Mouse (Mus musculus) liver, adult 2 months (tissue): ENCODE results near the gene Micu2. TPM values are rescaled to one million over a fixed set of nuclear protein-coding genes. Genes with fewer than 3 reads are reported as not detected.

Experiments
- DNase-seq: peaks from one replicate; pipeline ENCODE4 v3.0.0-alpha.2; 2011; ENCODE audit warnings: low read depth, low spot score; ENCODE audit errors: extremely low read depth
- H3K27ac ChIP-seq: fragments of 200-500 bp; replicated peaks from 2 replicates; pipeline ENCODE4 v1.5.1; 2012; ENCODE audit warnings: low read depth, mild to moderate bottlenecking, control low read depth, inconsistent platforms, low read length; ENCODE audit not compliant: insufficient read depth
- H3K27me3 ChIP-seq: fragments of 200-500 bp; 2 replicates; pipeline ENCODE4 v1.6.1; 2012; ENCODE audit warnings: mild to moderate bottlenecking, moderate library complexity, low read length, inconsistent platforms; ENCODE audit not compliant: control insufficient read depth, insufficient read depth
- H3K36me3 ChIP-seq: fragments of 200-500 bp; 2 replicates; pipeline ENCODE4 v1.6.1; 2012; ENCODE audit warnings: low read length, inconsistent platforms; ENCODE audit not compliant: control insufficient read depth, insufficient read depth
- H3K4me1 ChIP-seq: fragments of 200-500 bp; 2 replicates; pipeline ENCODE4 v1.6.1; 2011; ENCODE audit warnings: low read length; ENCODE audit not compliant: control insufficient read depth, insufficient read depth
- H3K4me3 ChIP-seq: fragments of 200-500 bp; 2 replicates; pipeline ENCODE4 v1.5.1; 2011; ENCODE audit warnings: low read depth, mild to moderate bottlenecking, control low read depth, low read length, moderate library complexity; ENCODE audit not compliant: insufficient read depth
- H3K79me2 ChIP-seq: fragments of 200-500 bp; 2 replicates; pipeline ENCODE4 v1.6.1; 2012; ENCODE audit warnings: inconsistent platforms, mild to moderate bottlenecking, low read length, moderate library complexity; ENCODE audit not compliant: control insufficient read depth, insufficient read depth
- H3K9ac ChIP-seq: fragments of 200-500 bp; 2 replicates; pipeline ENCODE4 v1.6.1; 2012; ENCODE audit warnings: low read depth, mild to moderate bottlenecking, control low read depth, inconsistent platforms, low read length
- CTCF ChIP-seq: fragments of 200-500 bp; IDR thresholded peaks from 2 replicates; pipeline ENCODE4 v1.5.1; 2011; ENCODE audit warnings: low read depth, low read length, control low read depth
- POLR2A ChIP-seq: fragments of 200-500 bp; IDR thresholded peaks from 2 replicates; pipeline ENCODE4 v1.6.1; 2011; ENCODE audit warnings: low read length, control low read depth; ENCODE audit not compliant: insufficient read depth; ENCODE audit errors: extremely low read depth
- WGBS: fragments of 180-500 bp; shearing (Covaris S2); methylation state at CpG from one replicate; pipeline ENCODE4 v1.1.7; 2018; 5-methylcytosine and 5-hydroxymethylcytosine counted together
- polyA plus RNA-seq: library from polyadenylated mRNA; depleted of rRNA; stranded (reverse); fragments of >200 nt; gene quantifications from 2 replicates; pipeline ENCODE4 v1.2.3, GENCODE M21; 2012
- total RNA-seq: library from RNA; depleted of rRNA; stranded (reverse); fragments of >200 nt; gene quantifications from 2 replicates; pipeline ENCODE4 v1.2.3, GENCODE M21; 2014

The Micu2 gene
- total and polyA plus RNA-seq, 2 experiments: 11.0 to 43.6 TPM

GRCm38 (mm10) chr14:57894346-57894745 lies 104.7 kb downstream of the Micu2 start:
- Histone ChIP-seq H3K79me2 (no peaks in the 10 kb centered on the region), H3K4me3 (no peak overlapping the region), H3K27me3 (no peaks in the 10 kb centered on the region), H3K9ac (no peak overlapping the region), H3K4me1 (no peaks in the 10 kb centered on the region), H3K36me3 (no peaks in the 10 kb centered on the region), H3K27ac (no peak overlapping the region)
- WGBS: 84% methylated on average over 2 of the region's 2 CpGs
- no peak for DNase-seq
- no peak for TF ChIP-seq POLR2A
- TF ChIP-seq CTCF: no peak

- H3K27me3 ChIP-seq: no peaks in the 10 kb centered on the region
- no peaks in the 10 kb centered on the region for H3K4me1 ChIP-seq
- H3K4me3 ChIP-seq: no peak overlapping the region
- no peak for DNase-seq
- TF ChIP-seq CTCF: no peak
- TF ChIP-seq POLR2A: no peak
- no peaks in the 10 kb centered on the region for H3K36me3 ChIP-seq
- H3K79me2 ChIP-seq: peaks cover 2% of the 10 kb centered on the region; the same call in 1 of the 2 replicates
- no peak overlapping the region for H3K27ac ChIP-seq
- 100% methylated on average over 1 of the region's 1 CpGs for WGBS
- no peak overlapping the region for H3K9ac ChIP-seq
These were observed 106.1 kb downstream of the Micu2 start for GRCm38 (mm10) chr14:57892961-57893360.

- Histone ChIP-seq H3K27ac (peak within 1 kb of the TSS; percentile 20), H3K79me2 (peaks cover 3% of the 10 kb centered on the region; the same call in 1 of the 2 replicates), H3K9ac (peak within 1 kb of the TSS; percentile 80), H3K4me1 (no peaks in the 10 kb centered on the region), H3K4me3 (peak within 1 kb of the TSS; percentile 84), H3K27me3 (no peaks in the 10 kb centered on the region), H3K36me3 (no peaks in the 10 kb centered on the region)
- TF ChIP-seq CTCF (no peak), POLR2A (peak; percentile 71)
- DNase-seq: peak; percentile 65
- WGBS: 4% methylated on average over 65 of the region's 65 CpGs
These were observed 108.8 kb downstream of the Micu2 start, which contains the start of gene Zdhhc20 for GRCm38 (mm10) chr14:57890011-57890842. Gene Zdhhc20 (minus strand): TSS chr14:57890276.

GRCm38 (mm10) chr14:57889541-57890010 lies 109.5 kb downstream of the Micu2 start:
- H3K4me1 ChIP-seq: no peaks in the 10 kb centered on the region
- DNase-seq: no peak
- no peaks in the 10 kb centered on the region for H3K27me3 ChIP-seq
- peak overlapping the region; percentile 84 for H3K4me3 ChIP-seq
- no peaks in the 10 kb centered on the region for H3K36me3 ChIP-seq
- H3K79me2 ChIP-seq: peaks cover 3% of the 10 kb centered on the region; the same call in 1 of the 2 replicates
- H3K9ac ChIP-seq: peak overlapping the region; percentile 80
- no peak for TF ChIP-seq CTCF
- TF ChIP-seq POLR2A: no peak
- H3K27ac ChIP-seq: peak overlapping the region; percentile 20
- WGBS: under 1% methylated on average over 37 of the region's 37 CpGs

GRCm38 (mm10) chr14:57887171-57887570 lies 111.9 kb downstream of the Micu2 start:
- H3K4me3 ChIP-seq: no peak overlapping the region
- peak; percentile 29 for DNase-seq
- H3K27ac ChIP-seq: 0 out of 2 replicates have a peak overlapping the region, but pooled peaks have one; percentile 1
- no peaks in the 10 kb centered on the region for H3K36me3 ChIP-seq
- peaks cover 8% of the 10 kb centered on the region; the same call in 1 of the 2 replicates for H3K79me2 ChIP-seq
- peaks cover 5% of the 10 kb centered on the region; the same call in 1 of the 2 replicates for H3K4me1 ChIP-seq
- no peak overlapping the region for H3K9ac ChIP-seq
- H3K27me3 ChIP-seq: no peaks in the 10 kb centered on the region
- 40% methylated on average over 8 of the region's 8 CpGs for WGBS
- TF ChIP-seq POLR2A: no peak
- TF ChIP-seq CTCF: no peak

- H3K4me3 ChIP-seq: no peak overlapping the region
- no peaks in the 10 kb centered on the region for H3K36me3 ChIP-seq
- DNase-seq: no peak
- H3K27ac ChIP-seq: no peak overlapping the region
- H3K79me2 ChIP-seq: peaks cover 8% of the 10 kb centered on the region; the same call in 1 of the 2 replicates
- TF ChIP-seq CTCF: no peak
- WGBS: 77% methylated on average over 2 of the region's 2 CpGs
- H3K27me3 ChIP-seq: no peaks in the 10 kb centered on the region
- H3K9ac ChIP-seq: no peak overlapping the region
- H3K4me1 ChIP-seq: peaks cover 5% of the 10 kb centered on the region; the same call in 1 of the 2 replicates
These were observed 113.0 kb downstream of the Micu2 start for GRCm38 (mm10) chr14:57886032-57886431.
